Mouse (Mus musculus) limb, embryonic 12.5 days (tissue): ENCODE measurements around the gene Ccdc18. TPM values are rescaled to one million over a fixed set of nuclear protein-coding genes. Genes with fewer than 3 reads are reported as not detected.
"Not testable (repeated sequence)": the region's sequence is repeated elsewhere in the genome, so short reads cannot be mapped to it uniquely, and the experiment has no call there.

Experiments
- ATAC-seq: fragments of 200-750 bp; cut with Nextera tagmentation; 2 replicates; pipeline ENCODE4 v1.8.0; 2017; ENCODE audit warnings: low read depth, moderate TSS enrichment; ENCODE audit not compliant: insufficient number of reproducible peaks, insufficient read depth, low FRiP score, low TSS enrichment
- H3K27ac ChIP-seq: fragments of 300-500 bp; sonication (generic); 2 replicates; pipeline ENCODE4 v1.5.1; 2016; ENCODE audit warnings: mild to moderate bottlenecking, moderate library complexity
- H3K27me3 ChIP-seq: fragments of 300-500 bp; sonication (generic); 2 replicates; pipeline ENCODE4 v1.6.1; 2016; ENCODE audit warnings: mild to moderate bottlenecking, moderate library complexity
- H3K36me3 ChIP-seq: fragments of 300-500 bp; sonication (generic); 2 replicates; pipeline ENCODE4 v1.6.1; 2016; ENCODE audit warnings: mild to moderate bottlenecking, moderate library complexity
- H3K4me1 ChIP-seq: fragments of 300-500 bp; sonication (generic); replicated peaks from 2 replicates; pipeline ENCODE4 v1.6.1; 2016
- H3K4me2 ChIP-seq: fragments of 300-500 bp; sonication (generic); 2 replicates; pipeline ENCODE4 v1.6.1; 2016; ENCODE audit warnings: mild to moderate bottlenecking, moderate library complexity
- H3K4me3 ChIP-seq: fragments of 300-500 bp; sonication (generic); replicated peaks from 2 replicates; pipeline ENCODE4 v1.5.1; 2016; ENCODE audit warnings: mild to moderate bottlenecking
- H3K9ac ChIP-seq: fragments of 300-500 bp; sonication (generic); replicated peaks from 2 replicates; pipeline ENCODE4 v1.6.1; 2016; ENCODE audit warnings: mild to moderate bottlenecking, moderate library complexity
- H3K9me3 ChIP-seq: fragments of 300-500 bp; sonication (generic); 2 replicates; pipeline ENCODE4 v1.6.1; 2016; ENCODE audit warnings: mild to moderate bottlenecking, moderate library complexity
- WGBS: fragments of 180-500 bp; shearing (Covaris S2); methylation state at CpG from one replicate; pipeline ENCODE4 v1.1.7; 2016; 5-methylcytosine and 5-hydroxymethylcytosine counted together
- polyA plus RNA-seq: library from polyadenylated mRNA; unstranded; fragments of >200 nt; fragmentation: Nextera tagmentation; extraction: Ambion mirVana; gene quantifications from 2 replicates; pipeline ENCODE4 v1.2.1, GENCODE M21; 2016

Gene Ccdc18
- polyA plus RNA-seq, 1 experiment from 2014 or later: 14.4 TPM

- Histone ChIP-seq H3K4me3 (no peak overlapping the region), H3K4me1 (no peaks in the 10 kb centered on the region; the same call in 1 of the 2 replicates), H3K27me3 (no peaks in the 10 kb centered on the region), H3K36me3 (no peaks in the 10 kb centered on the region), H3K9me3 (no peaks in the 10 kb centered on the region), H3K27ac (no peak overlapping the region), H3K9ac (no peak overlapping the region), H3K4me2 (no peak overlapping the region)
- peak; percentile 79 for ATAC-seq
- WGBS: 35% methylated on average over 4 of the region's 4 CpGs
These were observed 130.0 kb downstream of the Ccdc18 start for GRCm38 (mm10) chr5:108262722-108263121.

DNA sequence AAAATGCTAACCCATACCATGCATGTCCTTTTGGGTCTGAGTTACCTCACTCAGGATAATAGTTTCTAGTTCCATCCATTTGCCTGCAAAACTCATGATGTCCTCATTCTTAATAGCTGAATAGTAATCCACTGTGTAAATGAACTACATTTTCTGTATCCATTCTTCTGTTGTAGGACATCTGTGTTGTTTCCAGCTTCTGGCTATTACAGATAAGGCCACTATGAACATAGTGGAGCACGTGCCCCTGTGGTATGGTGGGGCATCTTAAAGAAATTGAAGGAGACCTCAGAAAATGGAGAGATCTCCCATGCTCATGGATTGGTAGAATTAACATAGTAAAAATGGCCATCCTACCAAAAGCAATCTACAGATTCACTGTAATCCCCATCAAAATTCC, 131.1 kb downstream of the Ccdc18 start:
- not testable (repeated sequence) for H3K27me3 ChIP-seq, H3K4me3 ChIP-seq, H3K36me3 ChIP-seq, H3K4me1 ChIP-seq, H3K27ac ChIP-seq, ATAC-seq, H3K9ac ChIP-seq, H3K4me2 ChIP-seq, H3K9me3 ChIP-seq
- WGBS: 92% methylated on average over 1 of the region's 1 CpGs

- H3K27ac ChIP-seq: no peak overlapping the region
- no peak overlapping the region for H3K9ac ChIP-seq
- H3K4me3 ChIP-seq: no peak overlapping the region
- H3K27me3 ChIP-seq: no peaks in the 10 kb centered on the region
- H3K36me3 ChIP-seq: no peaks in the 10 kb centered on the region
- no peak for ATAC-seq
- H3K4me1 ChIP-seq: peaks cover 17% of the 10 kb centered on the region
- no peaks in the 10 kb centered on the region for H3K9me3 ChIP-seq
- no peak overlapping the region for H3K4me2 ChIP-seq
These were observed 134.3 kb downstream of the Ccdc18 start for GRCm38 (mm10) chr5:108266990-108267389.

DNA sequence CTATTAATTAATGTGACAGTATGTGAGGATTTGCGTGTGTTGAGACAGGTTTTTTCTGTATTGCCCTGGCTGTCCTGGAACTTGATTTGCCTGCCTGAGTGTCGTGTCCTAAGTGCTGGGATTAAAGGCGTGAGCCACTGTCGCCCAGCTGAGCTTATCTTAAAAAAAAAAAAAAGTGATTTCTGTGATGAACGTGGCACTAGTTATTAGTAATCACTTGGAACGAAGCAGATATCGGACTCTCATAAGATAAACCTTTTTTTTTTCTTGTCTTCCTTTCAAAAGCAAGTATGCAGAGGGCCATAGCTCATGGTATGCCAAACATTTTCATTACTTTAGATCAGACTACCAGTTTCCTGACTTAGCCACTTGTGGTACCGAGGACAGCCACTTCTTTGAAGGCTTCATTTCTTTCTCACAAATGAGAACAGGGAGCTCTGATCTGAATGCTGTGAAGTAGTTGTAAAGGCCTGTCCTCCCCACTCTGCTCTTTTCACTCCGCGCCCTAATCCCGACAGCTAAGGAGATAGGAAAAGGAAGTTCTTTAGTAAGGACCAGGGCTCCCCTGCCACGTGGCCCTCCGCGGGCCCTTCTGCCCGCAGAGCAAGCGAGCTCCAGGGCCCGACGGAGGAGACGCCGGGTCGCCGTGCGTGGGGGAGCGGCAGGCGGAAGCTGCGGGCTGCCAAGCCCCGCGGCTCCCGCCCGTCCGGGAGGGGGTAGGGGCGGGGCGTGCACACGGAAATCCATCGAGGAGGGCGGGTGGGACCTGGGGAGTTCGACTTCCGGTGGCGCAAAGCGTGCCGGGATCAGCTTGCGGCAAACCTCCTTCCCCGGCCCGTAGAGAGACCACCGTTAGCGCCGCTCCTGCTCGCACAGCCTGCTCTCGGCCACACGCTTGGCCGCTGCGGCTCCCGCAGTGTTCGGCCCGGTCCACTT, 135.7 kb downstream of the Ccdc18 start, which contains the start of gene Dr1:
Gene Dr1, plus strand, starts transcription at position 771 of the 936 bp plus-strand sequence.
- 3% methylated on average over 53 of the region's 55 CpGs for WGBS

DNA sequence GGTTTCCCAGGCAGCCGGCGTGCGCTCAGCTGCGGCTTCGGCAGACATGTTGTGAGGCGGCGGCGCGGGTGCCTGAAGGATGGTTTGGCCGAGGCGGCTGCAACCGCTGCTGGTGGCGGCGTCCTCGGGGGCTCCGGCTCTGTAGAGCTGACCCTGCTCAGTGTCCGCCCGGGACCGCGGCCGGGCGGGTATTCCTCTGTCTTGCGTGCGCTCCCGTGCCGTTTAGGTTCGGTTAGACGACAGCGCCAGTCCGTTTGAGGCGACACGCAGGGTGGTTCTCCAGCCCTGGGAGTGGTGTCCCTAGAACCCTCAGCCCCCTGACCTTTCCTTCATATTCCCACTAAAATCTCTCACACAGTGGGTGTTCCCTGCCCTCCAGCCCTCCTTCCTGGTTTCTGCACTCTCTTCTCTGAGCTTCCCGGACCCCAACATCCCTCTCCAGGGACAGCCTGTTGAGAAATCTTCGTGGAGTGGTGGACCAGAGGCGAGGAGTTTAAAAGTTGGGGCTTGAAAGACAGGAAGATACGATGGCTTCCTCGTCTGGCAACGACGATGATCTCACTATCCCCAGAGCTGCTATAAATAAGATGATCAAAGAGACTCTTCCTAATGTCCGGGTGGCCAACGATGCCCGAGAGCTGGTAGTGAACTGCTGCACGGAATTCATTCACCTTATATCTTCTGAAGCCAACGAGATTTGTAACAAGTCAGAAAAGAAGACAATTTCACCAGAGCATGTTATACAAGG, 136.6 kb downstream of the Ccdc18 start:
- Histone ChIP-seq H3K9me3 (no peaks in the 10 kb centered on the region), H3K4me2 (peak overlapping the region; percentile 83), H3K27ac (peak overlapping the region; percentile 91), H3K4me3 (peak overlapping the region; percentile 82), H3K9ac (peak overlapping the region; percentile 93), H3K36me3 (peaks cover 3% of the 10 kb centered on the region; the same call in 1 of the 2 replicates), H3K27me3 (no peaks in the 10 kb centered on the region), H3K4me1 (peaks cover 17% of the 10 kb centered on the region)
- ATAC-seq: peak; percentile 69
- WGBS: 0% methylated on average over 44 of the region's 44 CpGs

More for the DNA sequence above, 135.7 kb downstream of the Ccdc18 start, which contains the start of gene Dr1:
- Histone ChIP-seq H3K9ac (peak within 1 kb of the TSS; percentile 93), H3K4me1 (peaks cover 17% of the 10 kb centered on the region), H3K4me3 (peak within 1 kb of the TSS; percentile 82), H3K9me3 (no peaks in the 10 kb centered on the region), H3K4me2 (peak within 1 kb of the TSS; percentile 83), H3K27me3 (no peaks in the 10 kb centered on the region), H3K36me3 (no peaks in the 10 kb centered on the region), H3K27ac (peak within 1 kb of the TSS; percentile 91)
- peak; percentile 96 for ATAC-seq

DNA sequence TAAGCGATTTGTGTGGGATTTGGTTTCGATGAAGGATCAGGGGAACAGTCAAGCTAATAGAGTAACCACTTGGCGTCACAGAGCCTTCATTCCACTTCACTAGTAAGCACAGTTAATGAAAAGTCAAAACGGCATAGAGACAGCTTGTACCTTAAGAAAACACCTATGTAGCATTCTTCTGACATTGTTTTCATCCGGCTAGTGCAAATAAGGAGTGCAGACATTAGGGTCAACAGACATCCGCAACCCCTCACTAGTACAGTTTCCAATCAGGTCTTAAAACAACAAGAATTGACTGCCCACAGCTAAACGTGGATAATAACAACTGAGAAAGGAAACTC, 137.1 kb downstream of the Ccdc18 start:
- Histone ChIP-seq H3K4me2 (peak overlapping the region; percentile 83), H3K27me3 (no peaks in the 10 kb centered on the region), H3K36me3 (peaks cover 4% of the 10 kb centered on the region; the same call in 1 of the 2 replicates), H3K9ac (peak overlapping the region; percentile 93), H3K9me3 (no peaks in the 10 kb centered on the region), H3K4me3 (peak overlapping the region; percentile 82), H3K27ac (no peak overlapping the region), H3K4me1 (peaks cover 17% of the 10 kb centered on the region)
- WGBS: 15% methylated on average over 7 of the region's 7 CpGs
- ATAC-seq: no peak

DNA sequence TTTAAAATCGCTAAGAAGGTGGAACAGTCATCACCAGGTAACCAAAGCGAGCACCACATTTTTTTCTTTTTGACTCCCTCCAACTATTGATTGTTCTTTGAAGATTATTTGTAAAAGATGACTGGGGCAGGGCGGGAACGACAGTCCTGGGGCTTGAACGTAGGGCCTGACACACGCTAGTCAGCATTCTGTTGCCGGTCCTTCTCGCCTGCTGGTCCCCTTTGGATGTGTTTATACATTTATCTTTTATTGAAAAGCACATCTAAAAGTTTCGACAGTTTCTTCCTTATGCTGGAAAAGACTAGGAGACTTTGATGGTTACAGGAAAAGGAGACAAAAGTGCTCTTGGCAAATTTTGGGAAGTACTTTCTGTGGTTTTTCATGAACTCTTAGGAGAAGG, 137.7 kb downstream of the Ccdc18 start:
- Histone ChIP-seq H3K9ac (peak overlapping the region; percentile 93; the same call in 1 of the 2 replicates), H3K9me3 (no peaks in the 10 kb centered on the region), H3K4me2 (peak overlapping the region; percentile 83), H3K36me3 (peaks cover 11% of the 10 kb centered on the region; the same call in 1 of the 2 replicates), H3K27ac (no peak overlapping the region), H3K27me3 (no peaks in the 10 kb centered on the region), H3K4me1 (peaks cover 17% of the 10 kb centered on the region), H3K4me3 (peak overlapping the region; percentile 82)
- WGBS: 56% methylated on average over 9 of the region's 9 CpGs
- ATAC-seq: no peak

GRCm38 (mm10) chr5:108271345-108271744, 138.7 kb downstream of the Ccdc18 start:
- not testable (repeated sequence) for ATAC-seq, H3K27me3 ChIP-seq, H3K9me3 ChIP-seq, H3K27ac ChIP-seq, H3K4me3 ChIP-seq, H3K9ac ChIP-seq
- H3K4me2 ChIP-seq: peak overlapping the region; percentile 83
- peaks cover 17% of the 10 kb centered on the region for H3K4me1 ChIP-seq
- peaks cover 17% of the 10 kb centered on the region for H3K36me3 ChIP-seq
- 91% methylated on average over 6 of the region's 6 CpGs for WGBS

Other genes with a start within 250 kb of the Ccdc18 start
- 71.6 and 80.0 TPM in 2 replicates for gene Rpl5, start 232.4 kb upstream of the Ccdc18 start, polyA plus RNA-seq
- gene Fam69a, start 145.8 kb upstream of the Ccdc18 start, polyA plus RNA-seq: 19.8 and 22.3 TPM in 2 replicates
- gene Mtf2, start 67.2 kb upstream of the Ccdc18 start, polyA plus RNA-seq: 160 and 167 TPM in 2 replicates
- gene Tmed5, start 255 bp upstream of the Ccdc18 start, polyA plus RNA-seq: 27.4 and 28.5 TPM in 2 replicates
- gene Dr1, start 136.0 kb downstream of the Ccdc18 start, polyA plus RNA-seq: 51.4 and 54.3 TPM in 2 replicates
- 6.3 and 6.4 TPM in 2 replicates for gene Pigg, start 179.7 kb downstream of the Ccdc18 start, polyA plus RNA-seq
- gene Gm42517, start 235.0 kb downstream of the Ccdc18 start, polyA plus RNA-seq: not detected in 2 replicates